Mouse (Mus musculus) ES-CJ7 (cell line): ENCODE data around the gene Plekhb1.

Experiments
- DNase-seq: peaks from one replicate; pipeline ENCODE4 v3.0.0; 2011; ENCODE audit warnings: low read depth, low spot score

Plekhb1 gene

GRCm38 (mm10) chr7:100662231-100662630 is at the start of gene Plekhb1:
TSS of gene Plekhb1 (minus strand) at chr7:100662414.
- no peak for DNase-seq

- peak; percentile 65 for DNase-seq
These were observed 44.8 kb upstream of the Plekhb1 start for GRCm38 (mm10) chr7:100706883-100707480.

DNA sequence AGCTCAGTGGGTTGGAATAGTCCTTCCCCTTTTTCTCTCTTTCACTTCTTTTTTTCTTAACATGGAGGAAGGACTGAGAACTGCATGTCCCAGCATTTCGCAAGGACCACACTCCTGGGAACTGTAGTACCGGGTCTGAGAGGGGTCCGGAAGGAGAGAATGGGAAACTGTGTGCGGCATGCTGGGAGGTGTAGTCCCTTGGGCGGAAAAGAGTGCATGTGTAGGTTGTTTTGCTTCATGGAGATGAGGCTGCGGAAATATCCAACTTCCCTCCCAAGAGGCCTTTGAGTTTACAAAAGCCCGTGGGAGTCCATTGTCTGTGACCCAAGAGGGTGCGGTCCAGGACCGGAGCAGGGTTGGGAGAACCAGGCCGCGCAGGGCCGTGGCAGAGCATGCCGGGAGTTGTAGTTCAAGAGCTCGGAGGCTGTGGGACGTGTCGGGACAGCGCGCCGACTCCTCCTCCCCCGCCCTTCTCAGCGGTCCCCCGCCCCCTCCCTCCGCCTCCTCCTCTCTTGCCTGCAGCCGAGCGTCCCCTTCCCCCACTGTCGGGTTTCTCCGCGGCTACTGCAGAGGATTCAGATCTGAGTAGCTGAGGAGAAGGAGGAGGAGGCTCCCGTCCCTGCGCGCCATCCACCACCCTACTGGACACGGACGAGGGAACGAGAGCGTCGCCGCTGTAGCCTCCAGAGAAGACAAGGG is 44.1 kb upstream of the Plekhb1 start, which contains the start of gene Fam168a:
Gene Fam168a (plus strand): TSS at position 493 of the 699 bp plus-strand sequence.
- DNase-seq, result peak; percentile 99

- DNase-seq, result peak; percentile 92
These were observed 37.9 kb upstream of the Plekhb1 start for GRCm38 (mm10) chr7:100699771-100700770.

DNA sequence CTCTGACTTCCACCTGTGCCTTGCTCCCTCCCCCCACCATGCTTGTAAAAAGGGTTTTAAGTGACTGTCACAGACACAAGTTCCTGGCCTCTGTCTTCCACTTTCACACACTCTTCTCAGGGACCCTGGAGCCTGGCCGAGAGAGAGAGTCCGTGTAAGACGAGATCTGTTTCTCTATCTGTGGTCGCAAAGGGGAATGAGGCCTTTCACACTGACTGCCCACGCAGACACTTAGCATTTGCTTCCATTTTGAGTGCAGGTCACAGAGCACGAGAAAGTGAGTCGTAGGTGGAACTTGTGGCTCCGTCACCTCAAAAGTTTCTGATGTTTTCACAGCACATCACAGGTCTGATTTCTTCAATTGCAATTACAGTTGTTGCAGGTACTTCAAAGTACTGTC is 31.0 kb upstream of the Plekhb1 start:
- no peak for DNase-seq

GRCm38 (mm10) chr7:100688471-100688870 is 26.3 kb upstream of the Plekhb1 start:
- no peak for DNase-seq

- peak; percentile 79 for DNase-seq
These were observed 23.1 kb upstream of the Plekhb1 start for GRCm38 (mm10) chr7:100685061-100686030.

DNA sequence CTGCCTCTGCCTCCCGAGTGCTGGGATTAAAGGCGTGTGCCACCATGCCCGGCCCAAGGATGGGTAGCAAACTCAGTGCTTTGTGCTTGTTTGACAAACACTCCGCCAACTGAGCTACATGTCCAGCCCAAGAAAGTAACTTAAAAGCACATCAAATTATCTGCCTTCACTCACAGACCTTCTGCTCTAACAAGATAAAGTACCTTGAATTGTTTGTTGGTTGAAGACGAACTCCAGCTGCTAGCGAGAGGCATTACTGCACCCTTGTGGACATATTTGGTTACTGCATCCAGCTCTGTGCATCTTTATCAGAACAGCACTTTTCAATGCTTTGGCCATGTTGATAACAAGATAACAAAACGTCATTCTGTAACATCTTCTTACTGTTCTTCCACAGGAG is 22.3 kb upstream of the Plekhb1 start:
- peak; percentile 76 for DNase-seq

- no peak for DNase-seq
These were observed 21.9 kb upstream of the Plekhb1 start for GRCm38 (mm10) chr7:100684081-100684480.

DNA sequence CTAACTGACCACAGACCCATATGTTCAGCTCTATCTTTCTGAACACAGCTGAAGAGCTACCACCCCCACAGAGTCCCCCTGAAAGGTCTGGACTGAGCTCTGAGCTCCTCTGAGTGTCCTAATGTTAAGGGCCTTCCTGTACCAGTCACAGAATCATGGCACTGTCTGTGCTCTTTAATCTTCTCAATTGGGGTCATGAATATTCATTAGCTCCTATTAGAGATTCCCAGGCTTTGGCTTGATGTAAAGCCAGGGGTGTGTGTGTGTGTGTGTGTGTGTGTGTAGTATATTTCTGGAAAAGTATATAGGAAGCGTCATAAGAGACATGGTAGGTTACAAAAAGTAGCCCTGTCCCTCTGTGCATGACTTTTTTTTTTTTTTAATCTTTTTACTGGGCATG is 21.0 kb upstream of the Plekhb1 start:
- DNase-seq, result no peak

GRCm38 (mm10) chr7:100681132-100681531 is 18.9 kb upstream of the Plekhb1 start:
- peak; percentile 33 for DNase-seq

DNA sequence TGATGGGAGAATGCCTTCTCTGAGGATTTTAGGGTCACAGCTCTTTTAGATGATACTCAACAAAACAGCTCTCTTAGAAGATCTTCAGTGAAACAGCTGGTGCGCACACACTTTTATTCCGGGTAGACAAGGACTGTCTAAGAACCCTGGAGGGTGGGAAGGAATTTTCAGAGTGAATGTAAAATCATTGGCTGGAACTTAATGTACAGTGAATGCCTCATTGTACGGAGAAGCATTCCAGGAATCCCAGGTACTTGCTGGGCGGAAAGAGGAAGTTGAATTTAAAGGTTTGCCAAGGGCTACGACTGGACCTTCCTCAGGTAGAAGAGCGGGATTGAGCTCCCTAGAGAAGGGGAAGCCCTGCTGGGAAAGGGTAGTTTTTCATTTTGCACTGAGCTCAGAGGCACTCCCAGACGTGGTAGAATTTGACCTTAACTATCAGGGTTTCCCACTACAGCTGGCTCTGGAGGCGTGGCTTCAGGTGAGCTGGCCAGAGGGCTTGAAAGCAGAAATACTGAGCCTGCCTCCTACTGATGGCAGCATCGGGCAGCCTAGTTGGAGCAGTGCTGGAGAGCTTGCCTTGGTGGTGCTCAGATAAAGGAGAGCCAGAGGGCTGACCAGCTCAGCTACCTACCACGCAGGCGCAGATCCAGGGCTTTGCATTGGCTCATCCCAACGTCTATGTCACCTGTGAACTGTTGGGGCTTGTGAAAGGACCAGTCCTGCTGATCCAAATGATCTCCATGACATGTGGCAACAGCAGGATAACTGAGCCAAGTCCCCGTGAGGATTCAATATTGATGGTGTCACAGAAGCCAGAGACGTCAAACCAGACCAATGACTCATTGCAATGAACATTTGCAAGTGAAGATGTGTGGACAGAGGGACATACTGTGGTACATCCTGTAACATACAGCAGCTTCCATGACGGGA is 17.0 kb upstream of the Plekhb1 start:
- DNase-seq, result peak; percentile 42

DNA sequence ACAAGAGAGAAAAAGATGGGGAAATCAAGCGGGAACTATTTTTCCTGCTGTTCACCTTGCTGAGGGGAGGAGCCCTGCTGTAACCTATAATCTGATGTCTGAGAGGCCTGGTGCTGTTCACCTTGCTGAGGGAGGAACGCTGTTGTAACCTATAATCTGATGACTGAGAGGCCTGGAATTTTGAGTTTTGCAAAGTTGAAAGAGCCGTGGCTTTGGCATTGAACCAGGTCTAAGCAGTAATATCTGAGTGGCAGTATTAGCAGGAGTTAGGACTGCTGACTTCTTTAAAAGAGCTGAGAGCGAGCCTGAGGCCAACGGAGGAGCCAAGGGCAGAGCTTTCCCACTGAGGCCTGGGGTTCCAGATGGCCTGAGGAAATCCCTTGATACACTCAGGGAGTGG is 15.8 kb upstream of the Plekhb1 start:
- DNase-seq, result no peak

DNA sequence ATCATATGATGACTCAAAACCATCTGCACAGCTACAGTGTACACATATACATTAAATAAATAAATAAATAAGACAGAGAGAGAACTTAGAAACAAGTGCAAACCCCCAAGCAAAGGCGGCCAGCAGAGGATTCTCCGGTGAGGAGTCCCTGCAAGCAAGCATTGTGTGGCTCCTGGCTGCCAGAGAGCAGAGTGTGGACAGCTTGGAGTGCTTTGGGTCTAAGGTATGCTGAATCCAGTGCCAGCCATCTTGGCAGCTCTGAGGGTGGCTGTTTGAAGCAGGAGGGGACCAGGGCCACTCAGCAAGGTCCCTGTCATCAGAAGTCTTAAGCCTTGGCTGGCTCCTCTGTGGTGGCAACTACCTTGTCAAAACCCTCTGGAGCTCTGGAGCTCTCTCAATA is 12.7 kb upstream of the Plekhb1 start:
- DNase-seq, result no peak

- peak; percentile 38 for DNase-seq
These were observed 11.2 kb upstream of the Plekhb1 start for GRCm38 (mm10) chr7:100673452-100673851.

GRCm38 (mm10) chr7:100670646-100671045 is 8.4 kb upstream of the Plekhb1 start:
- DNase-seq, result no peak

GRCm38 (mm10) chr7:100663729-100664304 is 1.6 kb upstream of the Plekhb1 start:
- no peak for DNase-seq

GRCm38 (mm10) chr7:100663190-100663589 is 976 bp upstream of the Plekhb1 start:
- DNase-seq, result peak; percentile 96

- no peak for DNase-seq
These were observed 950 bp downstream of the Plekhb1 start for GRCm38 (mm10) chr7:100661264-100661663.
